Mouse (Mus musculus) forebrain, embryonic 15.5 days (tissue): Measurements from ENCODE around the gene Gm10447. TPM values are rescaled to one million over a fixed set of nuclear protein-coding genes. Genes with fewer than 3 reads are reported as not detected.

Experiments used
- ATAC-seq: fragments of 200-750 bp; cut with Nextera tagmentation; replicated peaks from 2 replicates; pipeline ENCODE4 v1.8.0; 2017; ENCODE audit warnings: mild to moderate bottlenecking, moderate TSS enrichment, moderate library complexity
- H3K27ac ChIP-seq: fragments of 300-500 bp; sonication (generic); replicated peaks from 2 replicates; pipeline ENCODE4 v1.5.1; 2015; ENCODE audit warnings: mild to moderate bottlenecking, inconsistent platforms
- H3K27me3 ChIP-seq: fragments of 300-500 bp; sonication (generic); 2 replicates; pipeline ENCODE4 v1.6.1; 2015; ENCODE audit warnings: inconsistent platforms
- H3K36me3 ChIP-seq: fragments of 300-500 bp; sonication (generic); 2 replicates; pipeline ENCODE4 v1.6.1; 2015; ENCODE audit warnings: mild to moderate bottlenecking, inconsistent platforms
- H3K4me1 ChIP-seq: fragments of 300-500 bp; sonication (generic); 2 replicates; pipeline ENCODE4 v1.6.1; 2015; ENCODE audit warnings: inconsistent platforms
- H3K4me2 ChIP-seq: fragments of 300-500 bp; sonication (generic); replicated peaks from 2 replicates; pipeline ENCODE4 v1.6.1; 2015; ENCODE audit warnings: mild to moderate bottlenecking, inconsistent platforms
- H3K4me3 ChIP-seq: fragments of 300-500 bp; sonication (generic); 2 replicates; pipeline ENCODE4 v1.5.1; 2015; ENCODE audit warnings: mild to moderate bottlenecking, inconsistent platforms
- H3K9ac ChIP-seq: fragments of 300-500 bp; sonication (generic); replicated peaks from 2 replicates; pipeline ENCODE4 v1.6.1; 2015; ENCODE audit warnings: mild to moderate bottlenecking, inconsistent platforms
- H3K9me3 ChIP-seq: fragments of 300-500 bp; sonication (generic); 2 replicates; pipeline ENCODE4 v1.6.1; 2016; ENCODE audit warnings: inconsistent platforms
- WGBS: fragments of 180-500 bp; shearing (Covaris S2); methylation state at CpG from one replicate; pipeline ENCODE4 v1.1.7; 2015; ENCODE audit warnings: mixed read lengths; 5-methylcytosine and 5-hydroxymethylcytosine counted together
- microRNA-seq: library from miRNA; unstranded; fragments of <30 nt; microRNA quantifications from one replicate; pipeline ENCODE4, GENCODE M21; 2016
- polyA plus RNA-seq: library from polyadenylated mRNA; unstranded; fragments of >200 nt; fragmentation: Nextera tagmentation; extraction: Ambion mirVana; gene quantifications from 2 replicates; pipeline ENCODE4 v1.2.1, GENCODE M21; 2015

The Gm10447 gene
- polyA plus RNA-seq, 1 experiment from 2014 or later: not detected

- H3K4me3 ChIP-seq: no peak overlapping the region
- peaks cover 93% of the 10 kb centered on the region for H3K36me3 ChIP-seq
- no peak for ATAC-seq
- H3K9me3 ChIP-seq: no peaks in the 10 kb centered on the region
- H3K4me2 ChIP-seq: no peak overlapping the region
- H3K9ac ChIP-seq: no peak overlapping the region
- 93% methylated on average over 4 of the region's 4 CpGs for WGBS
- H3K27ac ChIP-seq: no peak overlapping the region
- no peaks in the 10 kb centered on the region for H3K27me3 ChIP-seq
- no peaks in the 10 kb centered on the region for H3K4me1 ChIP-seq
Observed at GRCm38 (mm10) chr11:53413871-53414270, 43.0 kb downstream of the Gm10447 start.

GRCm38 (mm10) chr11:53411738-53412137 is 45.2 kb downstream of the Gm10447 start:
- H3K9me3 ChIP-seq: no peaks in the 10 kb centered on the region
- H3K9ac ChIP-seq: no peak overlapping the region
- H3K36me3 ChIP-seq: peaks cover 88% of the 10 kb centered on the region
- no peak for ATAC-seq
- no peaks in the 10 kb centered on the region for H3K4me1 ChIP-seq
- H3K4me2 ChIP-seq: no peak overlapping the region
- no peaks in the 10 kb centered on the region for H3K27me3 ChIP-seq
- no peak overlapping the region for H3K27ac ChIP-seq
- no peak overlapping the region for H3K4me3 ChIP-seq

Small RNA genes within 50 kb of the gene (microRNA-seq; reads per million reads assigned to microRNA genes)
- not detected for gene Mir6920

Other genes starting within 250 kb of the Gm10447 start
- gene Hspa4, start 156.7 kb downstream of the Gm10447 start, polyA plus RNA-seq: 51.8 and 54.7 TPM in 2 replicates
- gene Zcchc10, start 132.4 kb downstream of the Gm10447 start, polyA plus RNA-seq: 13.6 and 15.2 TPM in 2 replicates
- gene Aff4, start 106.3 kb downstream of the Gm10447 start, polyA plus RNA-seq: 60.9 and 70.8 TPM in 2 replicates
- gene Leap2, start 33.9 kb downstream of the Gm10447 start, polyA plus RNA-seq: not detected in 2 replicates
- gene Uqcrq, start 26.3 kb downstream of the Gm10447 start, polyA plus RNA-seq: 589 and 615 TPM in 2 replicates
- 3.3 and 4.0 TPM in 2 replicates for gene Gdf9, start 26.1 kb downstream of the Gm10447 start, polyA plus RNA-seq
- gene Shroom1, start 95 bp upstream of the Gm10447 start, polyA plus RNA-seq: 1.6 and 2.3 TPM in 2 replicates
- gene Gm9837, start 13.4 kb upstream of the Gm10447 start, polyA plus RNA-seq: not detected in 2 replicates
- gene Gm9945, start 23.1 kb upstream of the Gm10447 start, polyA plus RNA-seq: 0.50 TPM in 1 of 2 replicates, not detected in the other
- 1.8 and 1.9 TPM in 2 replicates for gene Sowaha, start 23.2 kb upstream of the Gm10447 start, polyA plus RNA-seq
- 21.6 and 23.1 TPM in 2 replicates for gene Sept8, start 62.1 kb upstream of the Gm10447 start, polyA plus RNA-seq
- 262 and 280 TPM in 2 replicates for gene Kif3a, start 110.3 kb upstream of the Gm10447 start, polyA plus RNA-seq
- gene Il4, start 161.6 kb upstream of the Gm10447 start, polyA plus RNA-seq: 3.9 and 4.3 TPM in 2 replicates
- not detected in 2 replicates for gene Il13, start 177.6 kb upstream of the Gm10447 start, polyA plus RNA-seq